Comparison of ENCODE assay signal across 21 mouse cellular contexts in the genomic region with DNA sequence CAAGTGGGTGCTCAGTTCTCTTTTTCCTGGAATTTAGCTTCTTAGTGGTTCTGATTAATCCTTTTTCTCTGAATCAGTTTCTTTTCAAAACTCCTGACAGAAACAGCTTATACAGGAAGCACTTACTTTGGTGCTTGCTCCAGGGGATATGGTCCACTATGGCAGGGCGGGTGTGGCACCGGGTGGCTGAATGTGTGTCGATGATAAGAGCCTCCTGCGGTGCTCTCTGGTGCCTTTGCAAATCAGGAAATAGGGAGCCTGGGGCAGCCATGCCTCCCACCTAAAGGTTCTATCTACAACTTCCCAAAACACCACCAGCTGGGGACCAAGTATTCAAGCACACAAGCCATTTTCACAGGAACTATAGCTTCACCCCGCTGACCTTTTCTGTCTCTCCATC.
"Had no signal": no experiment of that assay in that cellular context is flagged by ENCODE, and none has a peak within 500 bp of the region (broad histone marks: within the 10 kb centered on the region; RNA-seq: fewer than 3 reads in every experiment).

No protein-coding gene starts in this region.

- H3K27ac ChIP-seq: intestine, embryonic 15.5 days; kidney, embryonic 15.5 days; liver, embryonic 14.5 days; lung, embryonic 15.5 days; midbrain, embryonic 10.5 days; midbrain, embryonic 13.5 days; neural tube, embryonic 13.5 days; stomach, embryonic 15.5 days had no signal

- DNase-seq: kidney, adult 11 months; kidney, adult 8-10 months; kidney, postnatal 14 days; kidney, postnatal 4 days; lung, adult 18-20 months; lung, postnatal 10 days; lung, postnatal 36 days; retina, postnatal 1 day; right cerebral cortex, postnatal 25 days; spleen, adult 18-20 months; thymus, postnatal 25 days had no signal

- H3K4me2 ChIP-seq: intestine, embryonic 15.5 days; kidney, embryonic 15.5 days; lung, embryonic 15.5 days; midbrain, embryonic 13.5 days; neural tube, embryonic 13.5 days; stomach, embryonic 15.5 days had no signal

- H3K27me3 ChIP-seq: intestine, embryonic 15.5 days; kidney, embryonic 15.5 days; lung, embryonic 15.5 days; midbrain, embryonic 13.5 days; neural tube, embryonic 13.5 days; stomach, embryonic 15.5 days had no signal

- H3K9ac ChIP-seq: intestine, embryonic 15.5 days; kidney, embryonic 15.5 days; liver, embryonic 14.5 days; lung, embryonic 15.5 days; midbrain, embryonic 13.5 days; neural tube, embryonic 13.5 days; stomach, embryonic 15.5 days had no signal

- H3K4me1 ChIP-seq: intestine, embryonic 15.5 days; kidney, embryonic 15.5 days; lung, embryonic 15.5 days; midbrain, embryonic 10.5 days; midbrain, embryonic 13.5 days; neural tube, embryonic 13.5 days; stomach, embryonic 15.5 days had no signal

- H3K36me3 ChIP-seq: intestine, embryonic 15.5 days; kidney, embryonic 15.5 days; lung, embryonic 15.5 days; midbrain, embryonic 10.5 days; midbrain, embryonic 13.5 days; neural tube, embryonic 13.5 days; stomach, embryonic 15.5 days had no signal

- H3K9me3 ChIP-seq: intestine, embryonic 15.5 days; kidney, embryonic 15.5 days; lung, embryonic 15.5 days; midbrain, embryonic 10.5 days; midbrain, embryonic 13.5 days; neural tube, embryonic 13.5 days; stomach, embryonic 15.5 days had no signal

- ATAC-seq: intestine, embryonic 15.5 days; midbrain, embryonic 13.5 days; midbrain, embryonic 16.5 days had no signal

- H3K4me3 ChIP-seq: intestine, embryonic 15.5 days; kidney, embryonic 15.5 days; lung, embryonic 15.5 days; midbrain, embryonic 10.5 days; midbrain, embryonic 13.5 days; myocyte; neural tube, embryonic 13.5 days; stomach, embryonic 15.5 days had no signal
